ENCODE assay signal across 17 mouse cellular contexts in the genomic region with DNA sequence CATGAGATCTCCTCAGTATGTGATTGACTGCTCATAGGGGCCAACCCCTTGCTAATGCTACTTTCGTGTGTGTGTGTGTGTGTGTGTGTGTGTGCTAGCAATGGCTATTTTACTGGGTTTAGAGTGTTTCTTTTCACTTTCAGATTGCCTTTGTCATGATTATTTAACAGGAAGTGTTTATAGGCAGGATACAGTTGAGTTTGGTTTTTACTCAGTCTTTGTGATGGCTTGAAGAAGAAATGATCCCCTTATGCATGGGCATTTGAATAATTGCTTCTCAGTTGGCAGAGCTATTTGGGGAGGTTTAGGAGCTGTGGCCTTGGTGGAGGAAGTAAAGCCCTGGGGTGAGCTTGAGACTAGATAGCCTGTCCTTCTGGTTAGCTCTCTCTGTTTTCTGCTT.
"Had no signal": no experiment of that assay in that cellular context is flagged by ENCODE, and none has a peak within 500 bp of the region (broad histone marks: within the 10 kb centered on the region; RNA-seq: fewer than 3 reads in every experiment).

No protein-coding gene starts in this region.

- H3K27me3 ChIP-seq: limb, embryonic 13.5 days; midbrain, embryonic 13.5 days had no signal

- DNase-seq: kidney, adult 2 months; kidney, postnatal 10 days; kidney, postnatal 36 days; liver; liver, postnatal 0 days; lung, embryonic 14.5 days; right cerebral cortex, postnatal 14 days; right cerebral cortex, postnatal 4 days; thymus, adult 2 months; thymus, postnatal 14 days had no signal

- H3K27ac ChIP-seq: limb, embryonic 10.5 days; limb, embryonic 13.5 days; liver, embryonic 14.5 days; macrophage; midbrain, embryonic 13.5 days; stomach, postnatal 0 days had no signal

- H3K4me1 ChIP-seq: limb, embryonic 10.5 days; limb, embryonic 13.5 days; midbrain, embryonic 13.5 days had no signal

- ATAC-seq: liver, postnatal 0 days; lung, postnatal 0 days; midbrain, embryonic 13.5 days had no signal

- H3K9me3 ChIP-seq: limb, embryonic 10.5 days; midbrain, embryonic 13.5 days had no signal

- H3K4me2 ChIP-seq: limb, embryonic 13.5 days; lung, embryonic 14.5 days; midbrain, embryonic 13.5 days had no signal

- H3K4me3 ChIP-seq: limb, embryonic 10.5 days; limb, embryonic 13.5 days; midbrain, embryonic 13.5 days had no signal

- H3K36me3 ChIP-seq: limb, embryonic 10.5 days; limb, embryonic 13.5 days; midbrain, embryonic 13.5 days had no signal

- H3K9ac ChIP-seq: limb, embryonic 13.5 days; liver, embryonic 14.5 days; liver, postnatal 0 days; lung, embryonic 14.5 days; midbrain, embryonic 13.5 days had no signal
